Mouse (Mus musculus) liver, embryonic 16.5 days (tissue): ENCODE results near the gene Gm10912. TPM values are rescaled to one million over a fixed set of nuclear protein-coding genes. Genes with fewer than 3 reads are reported as not detected.

Experiments used
- ATAC-seq: fragments of 200-750 bp; cut with Nextera tagmentation; 2 replicates; pipeline ENCODE4 v1.8.0; 2017; ENCODE audit warnings: low read depth, mild to moderate bottlenecking, moderate number of reproducible peaks, moderate library complexity
- H3K27ac ChIP-seq: fragments of 300-500 bp; sonication (generic); 2 replicates; pipeline ENCODE4 v1.5.1; 2014; ENCODE audit warnings: mild to moderate bottlenecking, low read length
- H3K27me3 ChIP-seq: fragments of 300-500 bp; sonication (generic); 2 replicates; pipeline ENCODE4 v1.6.1; 2014; ENCODE audit warnings: low read depth, low read length, mixed read lengths; ENCODE audit not compliant: control insufficient read depth, insufficient read depth
- H3K36me3 ChIP-seq: fragments of 300-500 bp; sonication (generic); 2 replicates; pipeline ENCODE4 v1.6.1; 2014; ENCODE audit warnings: mild to moderate bottlenecking; ENCODE audit not compliant: control insufficient read depth, insufficient read depth
- H3K4me1 ChIP-seq: fragments of 300-500 bp; sonication (generic); 2 replicates; pipeline ENCODE4 v1.6.1; 2014; ENCODE audit warnings: low read depth, low read length, mixed read lengths; ENCODE audit not compliant: control insufficient read depth
- H3K4me2 ChIP-seq: fragments of 300-500 bp; sonication (generic); 2 replicates; pipeline ENCODE4 v1.6.1; 2014; ENCODE audit warnings: low read depth, low read length, mixed read lengths
- H3K4me3 ChIP-seq: fragments of 300-500 bp; sonication (generic); 2 replicates; pipeline ENCODE4 v1.5.1; 2014; ENCODE audit warnings: low read depth, mild to moderate bottlenecking, low read length
- H3K9ac ChIP-seq: fragments of 300-500 bp; sonication (generic); 2 replicates; pipeline ENCODE4 v1.6.1; 2014; ENCODE audit warnings: low read depth, low read length
- H3K9me3 ChIP-seq: fragments of 300-500 bp; sonication (generic); replicated peaks from 2 replicates; pipeline ENCODE4 v1.6.1; 2016; ENCODE audit warnings: low read length; ENCODE audit not compliant: control insufficient read depth
- WGBS: fragments of 180-500 bp; shearing (Covaris S2); extraction: QIAGEN DNeasy Blood & Tissue Kit; methylation state at CpG from one replicate; pipeline ENCODE4 v1.1.7; 2014; ENCODE audit not compliant: insufficient replicate concordance; 5-methylcytosine and 5-hydroxymethylcytosine counted together
- polyA plus RNA-seq: library from polyadenylated mRNA; unstranded; fragments of >200 nt; fragmentation: Nextera tagmentation; extraction: Ambion mirVana; gene quantifications from 2 replicates; pipeline ENCODE4 v1.2.1, GENCODE M21; 2015

The Gm10912 gene
- polyA plus RNA-seq, 1 experiment from 2014 or later, result 0.21 TPM

DNA sequence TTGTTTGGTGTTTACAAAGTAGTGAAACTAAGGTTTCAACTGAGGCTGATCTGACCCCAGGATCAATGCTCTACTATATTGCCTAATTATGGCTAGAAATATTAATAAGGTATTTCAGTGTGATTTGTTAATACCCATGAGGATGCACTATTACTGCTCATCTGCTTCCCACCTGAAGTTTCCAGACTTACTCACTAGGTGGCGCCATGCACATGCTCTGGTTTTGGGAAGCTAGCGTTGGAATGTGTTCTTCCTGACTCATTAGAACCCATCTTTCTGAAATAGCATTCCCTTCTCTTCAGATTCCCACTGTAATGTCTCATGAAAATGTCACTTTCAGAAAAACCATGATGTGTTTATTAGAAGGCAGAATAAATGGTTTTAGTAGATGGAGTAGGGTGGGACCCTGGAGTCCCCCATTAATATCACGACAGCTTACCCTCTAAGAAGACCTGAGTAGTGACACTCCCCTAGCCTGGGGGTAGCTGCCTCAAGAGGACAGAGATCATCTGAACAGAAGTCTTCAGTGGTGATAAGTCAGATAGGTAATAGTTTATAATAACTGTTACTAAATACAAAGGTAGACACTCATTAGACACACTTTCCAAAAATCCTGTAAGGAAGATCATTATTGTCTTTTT is 30.7 kb upstream of the Gm10912 start:
- H3K4me3 ChIP-seq, result no peak overlapping the region
- H3K9me3 ChIP-seq, result no peaks in the 10 kb centered on the region
- H3K9ac ChIP-seq, result no peak overlapping the region
- H3K27me3 ChIP-seq, result no peaks in the 10 kb centered on the region
- H3K4me1 ChIP-seq, result peaks cover 9% of the 10 kb centered on the region
- no peak overlapping the region for H3K4me2 ChIP-seq
- WGBS, result 33% methylated on average over 3 of the region's 3 CpGs
- ATAC-seq, result peak; percentile 49; the same call in 1 of the 2 replicates
- no peak overlapping the region for H3K27ac ChIP-seq
- peaks cover 48% of the 10 kb centered on the region for H3K36me3 ChIP-seq

DNA sequence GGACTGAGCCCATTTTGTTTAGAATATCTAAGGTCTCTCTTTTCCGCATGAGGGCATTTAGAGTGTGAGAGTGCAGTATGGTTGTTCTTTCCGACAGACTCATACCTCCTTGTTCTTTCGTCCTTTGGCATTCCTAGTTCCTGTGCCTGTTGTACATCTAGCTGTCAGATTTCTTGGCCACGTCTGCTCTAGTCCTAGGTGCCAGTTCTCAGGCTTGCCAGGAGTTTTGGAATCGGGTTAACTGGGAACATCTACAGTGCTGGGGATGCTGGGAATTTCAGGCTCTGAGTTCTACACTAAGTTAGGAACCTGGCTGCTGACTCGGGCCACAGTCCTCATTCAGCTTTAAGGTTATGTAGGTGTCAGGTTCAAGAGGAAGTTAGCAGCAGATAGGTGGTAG is 30.0 kb upstream of the Gm10912 start:
- H3K4me2 ChIP-seq, result no peak overlapping the region
- 86% methylated on average over 6 of the region's 6 CpGs for WGBS
- no peak overlapping the region for H3K4me3 ChIP-seq
- H3K9ac ChIP-seq, result no peak overlapping the region
- H3K27ac ChIP-seq, result no peak overlapping the region
- peaks cover 7% of the 10 kb centered on the region for H3K4me1 ChIP-seq
- no peaks in the 10 kb centered on the region for H3K27me3 ChIP-seq
- no peak for ATAC-seq
- peaks cover 51% of the 10 kb centered on the region for H3K36me3 ChIP-seq
- no peaks in the 10 kb centered on the region for H3K9me3 ChIP-seq

DNA sequence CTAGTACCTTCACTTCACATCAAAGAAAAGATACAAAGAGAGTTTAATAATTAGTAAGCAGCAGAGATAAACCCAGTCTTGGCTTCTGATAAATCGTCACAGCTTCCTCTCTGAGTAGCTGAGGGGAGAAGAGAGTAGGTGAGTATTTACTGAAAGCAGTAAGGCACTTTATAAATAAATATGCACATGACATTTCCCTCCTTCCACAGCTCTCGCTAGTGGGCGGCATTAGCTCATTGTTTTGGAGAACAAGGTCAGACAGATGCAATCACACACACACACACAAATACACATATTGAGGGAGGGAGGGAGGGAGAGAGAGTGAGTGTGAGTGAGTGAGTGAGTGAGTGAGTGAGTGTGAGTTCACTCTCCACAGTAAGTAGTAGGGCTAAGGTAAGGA is 29.3 kb upstream of the Gm10912 start:
- Histone ChIP-seq H3K9me3 (no peaks in the 10 kb centered on the region), H3K4me1 (peaks cover 6% of the 10 kb centered on the region), H3K9ac (no peak overlapping the region), H3K36me3 (peaks cover 47% of the 10 kb centered on the region), H3K27ac (no peak overlapping the region), H3K27me3 (no peaks in the 10 kb centered on the region), H3K4me3 (no peak overlapping the region), H3K4me2 (no peak overlapping the region)
- 71% methylated on average over 3 of the region's 3 CpGs for WGBS
- no peak for ATAC-seq

DNA sequence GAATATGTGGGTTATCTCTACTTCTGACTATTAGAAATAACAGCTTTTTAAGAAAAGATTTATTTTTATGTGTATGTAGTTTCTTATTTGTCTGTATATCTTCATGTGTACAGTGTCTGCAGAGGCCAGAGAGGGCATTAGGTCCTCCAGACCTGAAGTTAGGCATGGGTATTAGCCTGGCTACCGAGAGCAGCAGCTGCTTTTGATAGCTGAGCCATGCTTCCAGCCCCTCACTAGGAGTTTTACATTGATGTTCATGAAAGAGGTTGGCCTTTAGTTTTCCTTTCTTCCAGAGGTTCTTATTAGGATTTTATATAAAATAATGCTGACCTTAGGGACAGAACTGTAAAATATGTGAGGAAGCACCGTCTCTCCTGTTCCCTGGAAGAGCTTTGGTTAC is 27.4 kb upstream of the Gm10912 start:
- Histone ChIP-seq H3K27ac (no peak overlapping the region), H3K36me3 (peaks cover 44% of the 10 kb centered on the region), H3K4me3 (no peak overlapping the region), H3K27me3 (no peaks in the 10 kb centered on the region), H3K4me2 (no peak overlapping the region), H3K4me1 (peaks cover 9% of the 10 kb centered on the region), H3K9ac (no peak overlapping the region), H3K9me3 (no peaks in the 10 kb centered on the region)
- 86% methylated on average over 2 of the region's 2 CpGs for WGBS
- ATAC-seq, result no peak

- H3K9me3 ChIP-seq, result no peaks in the 10 kb centered on the region
- no peak overlapping the region for H3K4me3 ChIP-seq
- no peak overlapping the region for H3K4me2 ChIP-seq
- H3K4me1 ChIP-seq, result peaks cover 17% of the 10 kb centered on the region
- H3K27me3 ChIP-seq, result no peaks in the 10 kb centered on the region
- WGBS, result 68% methylated on average over 5 of the region's 5 CpGs
- ATAC-seq, result no peak
- H3K27ac ChIP-seq, result 0 out of 2 replicates have a peak overlapping the region, but pooled peaks have one; percentile 14
- no peak overlapping the region for H3K9ac ChIP-seq
- H3K36me3 ChIP-seq, result peaks cover 35% of the 10 kb centered on the region
Observed at GRCm38 (mm10) chr2:104041632-104042031, 24.0 kb upstream of the Gm10912 start.

- no peaks in the 10 kb centered on the region for H3K9me3 ChIP-seq
- H3K4me1 ChIP-seq, result peaks cover 17% of the 10 kb centered on the region
- H3K9ac ChIP-seq, result no peak overlapping the region
- no peak overlapping the region for H3K27ac ChIP-seq
- H3K4me2 ChIP-seq, result no peak overlapping the region
- no peaks in the 10 kb centered on the region for H3K27me3 ChIP-seq
- ATAC-seq, result no peak
- H3K36me3 ChIP-seq, result peaks cover 27% of the 10 kb centered on the region
- WGBS, result 90% methylated on average over 15 of the region's 15 CpGs
- H3K4me3 ChIP-seq, result no peak overlapping the region
Observed at GRCm38 (mm10) chr2:104042766-104043165, 22.9 kb upstream of the Gm10912 start.

GRCm38 (mm10) chr2:104043624-104044478 is 21.8 kb upstream of the Gm10912 start:
- H3K9ac ChIP-seq, result no peak overlapping the region
- H3K36me3 ChIP-seq, result peaks cover 33% of the 10 kb centered on the region
- H3K9me3 ChIP-seq, result no peaks in the 10 kb centered on the region
- H3K4me3 ChIP-seq, result no peak overlapping the region
- no peaks in the 10 kb centered on the region for H3K27me3 ChIP-seq
- peak overlapping the region; percentile 63; the same call in 1 of the 2 replicates for H3K27ac ChIP-seq
- no peak overlapping the region for H3K4me2 ChIP-seq
- 69% methylated on average over 5 of the region's 5 CpGs for WGBS
- no peak; the same call in 1 of the 2 replicates for ATAC-seq
- peaks cover 17% of the 10 kb centered on the region for H3K4me1 ChIP-seq

- no peak overlapping the region for H3K4me3 ChIP-seq
- WGBS, result 29% methylated on average over 1 of the region's 1 CpGs
- ATAC-seq, result peak; percentile 54
- H3K27me3 ChIP-seq, result no peaks in the 10 kb centered on the region
- no peak overlapping the region for H3K4me2 ChIP-seq
- H3K4me1 ChIP-seq, result peaks cover 17% of the 10 kb centered on the region
- peak overlapping the region; percentile 63 for H3K27ac ChIP-seq
- no peak overlapping the region for H3K9ac ChIP-seq
- H3K36me3 ChIP-seq, result peaks cover 30% of the 10 kb centered on the region
- H3K9me3 ChIP-seq, result no peaks in the 10 kb centered on the region
Observed at GRCm38 (mm10) chr2:104044479-104045080, 21.0 kb upstream of the Gm10912 start.

GRCm38 (mm10) chr2:104058381-104058780 is 7.2 kb upstream of the Gm10912 start:
- H3K9me3 ChIP-seq, result no peaks in the 10 kb centered on the region
- ATAC-seq, result no peak
- no peak overlapping the region for H3K4me2 ChIP-seq
- no peaks in the 10 kb centered on the region for H3K27me3 ChIP-seq
- H3K36me3 ChIP-seq, result peaks cover 47% of the 10 kb centered on the region
- H3K4me3 ChIP-seq, result no peak overlapping the region
- 78% methylated on average over 1 of the region's 1 CpGs for WGBS
- H3K27ac ChIP-seq, result no peak overlapping the region
- no peak overlapping the region for H3K9ac ChIP-seq
- no peaks in the 10 kb centered on the region for H3K4me1 ChIP-seq
